Mouse (Mus musculus): Measurements from ENCODE around the gene Nav1.

The Nav1 gene

GRCm38 (mm10) chr1:135481656-135482055 is 125.4 kb downstream of the Nav1 start:
- no peak for DNase-seq

- DNase-seq, result no peak
Observed at GRCm38 (mm10) chr1:135480815-135481214, 126.3 kb downstream of the Nav1 start.

- DNase-seq, result no peak
Observed at GRCm38 (mm10) chr1:135475571-135475895, 131.6 kb downstream of the Nav1 start.

- no peak for DNase-seq
Observed at GRCm38 (mm10) chr1:135474861-135475570, 132.1 kb downstream of the Nav1 start.

GRCm38 (mm10) chr1:135472536-135472935 is 134.6 kb downstream of the Nav1 start:
- DNase-seq, result no peak

GRCm38 (mm10) chr1:135471742-135472141 is 135.4 kb downstream of the Nav1 start:
- no peak for DNase-seq

GRCm38 (mm10) chr1:135470546-135470945 is 136.5 kb downstream of the Nav1 start:
- DNase-seq, result no peak

- DNase-seq, result no peak
Observed at GRCm38 (mm10) chr1:135467462-135467861, 139.6 kb downstream of the Nav1 start.

- DNase-seq, result no peak
Observed at GRCm38 (mm10) chr1:135466935-135467334, 140.2 kb downstream of the Nav1 start.

GRCm38 (mm10) chr1:135465734-135466133 is 141.4 kb downstream of the Nav1 start:
- no peak for DNase-seq

- DNase-seq, result no peak
Observed at GRCm38 (mm10) chr1:135462736-135463135, 144.4 kb downstream of the Nav1 start.

GRCm38 (mm10) chr1:135462304-135462703 is 144.8 kb downstream of the Nav1 start:
- DNase-seq, result peak; percentile 26

- peak; percentile 26 for DNase-seq
Observed at GRCm38 (mm10) chr1:135461097-135461730, 145.9 kb downstream of the Nav1 start.

GRCm38 (mm10) chr1:135460521-135460920 is 146.6 kb downstream of the Nav1 start:
- no peak for DNase-seq

- DNase-seq, result no peak
Observed at GRCm38 (mm10) chr1:135457860-135458259, 149.2 kb downstream of the Nav1 start.

GRCm38 (mm10) chr1:135452259-135452658 is 154.8 kb downstream of the Nav1 start:
- DNase-seq, result no peak

GRCm38 (mm10) chr1:135451419-135451818 is 155.7 kb downstream of the Nav1 start:
- DNase-seq, result no peak

GRCm38 (mm10) chr1:135449876-135450275 is 157.2 kb downstream of the Nav1 start:
- no peak for DNase-seq

- DNase-seq, result no peak
Observed at GRCm38 (mm10) chr1:135448940-135449339, 158.2 kb downstream of the Nav1 start.

- DNase-seq, result no peak
Observed at GRCm38 (mm10) chr1:135443506-135443905, 163.6 kb downstream of the Nav1 start.

GRCm38 (mm10) chr1:135441861-135442260 is 165.2 kb downstream of the Nav1 start:
- no peak for DNase-seq

- DNase-seq, result no peak
Observed at GRCm38 (mm10) chr1:135440986-135441385, 166.1 kb downstream of the Nav1 start.

- no peak for DNase-seq
Observed at GRCm38 (mm10) chr1:135438801-135439200, 168.3 kb downstream of the Nav1 start.

- DNase-seq, result no peak
Observed at GRCm38 (mm10) chr1:135435823-135436222, 171.3 kb downstream of the Nav1 start.

- DNase-seq, result no peak
Observed at GRCm38 (mm10) chr1:135430669-135431017, 176.5 kb downstream of the Nav1 start.
